Mouse (Mus musculus) 3T3-L1 (cell line): Measurements from ENCODE around the gene Foxo3.

Experiments used
- DNase-seq: peaks from one replicate; pipeline ENCODE4 v3.0.0-alpha.2; 2015; ENCODE audit warnings: low read depth, low spot score

The Foxo3 gene

GRCm38 (mm10) chr10:42230471-42231099 lies 46.0 kb downstream of the Foxo3 start:
- no peak for DNase-seq

GRCm38 (mm10) chr10:42227751-42228241 lies 48.8 kb downstream of the Foxo3 start:
- DNase-seq = no peak

GRCm38 (mm10) chr10:42226176-42226575 lies 50.4 kb downstream of the Foxo3 start:
- no peak for DNase-seq

GRCm38 (mm10) chr10:42225184-42225935 lies 51.2 kb downstream of the Foxo3 start:
- no peak for DNase-seq

GRCm38 (mm10) chr10:42221996-42222395 lies 54.6 kb downstream of the Foxo3 start:
- no peak for DNase-seq

- no peak for DNase-seq
These were observed 55.2 kb downstream of the Foxo3 start for GRCm38 (mm10) chr10:42221136-42221891.

GRCm38 (mm10) chr10:42220418-42220952 lies 56.1 kb downstream of the Foxo3 start:
- no peak for DNase-seq

GRCm38 (mm10) chr10:42211407-42211806 lies 65.1 kb downstream of the Foxo3 start:
- no peak for DNase-seq

- no peak for DNase-seq
These were observed 65.9 kb downstream of the Foxo3 start for GRCm38 (mm10) chr10:42210641-42211040.

- no peak for DNase-seq
These were observed 66.7 kb downstream of the Foxo3 start for GRCm38 (mm10) chr10:42209809-42210208.

GRCm38 (mm10) chr10:42207612-42208011 lies 68.9 kb downstream of the Foxo3 start:
- no peak for DNase-seq

- DNase-seq = peak; percentile 6
These were observed 71.7 kb downstream of the Foxo3 start for GRCm38 (mm10) chr10:42204768-42205412.

GRCm38 (mm10) chr10:42203321-42204155 lies 73.0 kb downstream of the Foxo3 start:
- DNase-seq = peak; percentile 74

GRCm38 (mm10) chr10:42202561-42202960 lies 74.0 kb downstream of the Foxo3 start:
- DNase-seq = no peak

- no peak for DNase-seq
These were observed 77.1 kb downstream of the Foxo3 start for GRCm38 (mm10) chr10:42199472-42199871.

- no peak for DNase-seq
These were observed 77.9 kb downstream of the Foxo3 start for GRCm38 (mm10) chr10:42198682-42199081.

- DNase-seq = no peak
These were observed 81.8 kb downstream of the Foxo3 start for GRCm38 (mm10) chr10:42194784-42195183.

GRCm38 (mm10) chr10:42193981-42194380 lies 82.6 kb downstream of the Foxo3 start:
- no peak for DNase-seq

GRCm38 (mm10) chr10:42192951-42193350 lies 83.6 kb downstream of the Foxo3 start:
- no peak for DNase-seq

GRCm38 (mm10) chr10:42189674-42190434 lies 86.7 kb downstream of the Foxo3 start:
- no peak for DNase-seq
